ENCODE assay signal across 20 mouse cellular contexts in the genomic region with DNA sequence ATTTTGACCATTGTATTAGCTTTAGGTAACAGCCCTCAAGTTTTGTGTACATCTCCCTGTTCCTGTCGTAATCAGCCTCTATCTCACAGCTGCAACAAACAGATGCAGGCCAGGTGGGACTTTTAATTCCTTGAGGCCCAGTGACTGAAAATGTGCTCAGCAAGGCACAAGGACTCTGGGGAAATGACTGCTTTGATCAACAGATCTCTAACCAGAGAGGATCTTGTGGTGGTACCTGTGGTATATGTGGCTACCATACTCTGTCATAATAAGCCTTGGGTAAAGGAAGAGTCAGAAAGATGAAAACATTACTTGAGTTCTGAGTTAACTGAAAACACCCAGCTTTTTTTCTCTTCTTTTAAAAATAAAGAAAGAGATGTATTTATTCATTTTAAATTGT. TPM values are rescaled to one million over a fixed set of nuclear protein-coding genes. Genes with fewer than 3 reads are reported as not detected.
"Had no signal": no experiment of that assay in that cellular context is flagged by ENCODE, and none has a peak within 500 bp of the region (broad histone marks: within the 10 kb centered on the region; RNA-seq: fewer than 3 reads in every experiment).

No protein-coding gene starts in this region.

- ATAC-seq: intestine, embryonic 16.5 days; liver, postnatal 0 days had no signal

- H3K36me3 ChIP-seq: kidney, embryonic 15.5 days; limb, embryonic 12.5 days; liver, embryonic 13.5 days; lung, embryonic 15.5 days; midbrain, embryonic 12.5 days; neural tube, embryonic 15.5 days had no signal

- H3K4me3 ChIP-seq: kidney, embryonic 15.5 days; limb, embryonic 12.5 days; liver, embryonic 13.5 days; lung, embryonic 15.5 days; midbrain, embryonic 12.5 days; neural tube, embryonic 15.5 days had no signal

- H3K27ac ChIP-seq: kidney, embryonic 15.5 days; limb, embryonic 12.5 days; liver, embryonic 13.5 days; lung, embryonic 15.5 days; midbrain, embryonic 12.5 days; neural tube, embryonic 15.5 days had no signal

- H3K9me3 ChIP-seq: kidney, embryonic 15.5 days; liver, embryonic 13.5 days; lung, embryonic 15.5 days; neural tube, embryonic 15.5 days had no signal

- H3K9ac ChIP-seq: kidney, embryonic 15.5 days; limb, embryonic 12.5 days; liver, embryonic 13.5 days; liver, postnatal 0 days; lung, embryonic 15.5 days; midbrain, embryonic 12.5 days; neural tube, embryonic 15.5 days had no signal

- H3K27me3 ChIP-seq: midbrain, embryonic 12.5 days had no signal

- DNase-seq: kidney, adult 2 months; kidney, postnatal 14 days; liver; liver, embryonic 13.5 days; liver, postnatal 0 days; lung, postnatal 14 days; right cerebral cortex, adult 18-20 months; right cerebral cortex, postnatal 25 days had no signal

- H3K4me2 ChIP-seq: kidney, embryonic 15.5 days; limb, embryonic 12.5 days; liver, embryonic 13.5 days; lung, embryonic 15.5 days; midbrain, embryonic 12.5 days; neural tube, embryonic 15.5 days had no signal

RNA-seq across cellular contexts. Expression of a gene that starts 25.3 kb away (rescaled TPM):
- total RNA-seq: layer of hippocampus, postnatal 25 days; left cerebral cortex, adult 8-10 months; left cerebral cortex, postnatal 36 days; megakaryocyte-erythroid progenitor cell, adult 5-6 weeks; midbrain, postnatal 0 days had no signal
- polyA plus RNA-seq: small intestine, adult 2 months had no signal
